In the genomic region with DNA sequence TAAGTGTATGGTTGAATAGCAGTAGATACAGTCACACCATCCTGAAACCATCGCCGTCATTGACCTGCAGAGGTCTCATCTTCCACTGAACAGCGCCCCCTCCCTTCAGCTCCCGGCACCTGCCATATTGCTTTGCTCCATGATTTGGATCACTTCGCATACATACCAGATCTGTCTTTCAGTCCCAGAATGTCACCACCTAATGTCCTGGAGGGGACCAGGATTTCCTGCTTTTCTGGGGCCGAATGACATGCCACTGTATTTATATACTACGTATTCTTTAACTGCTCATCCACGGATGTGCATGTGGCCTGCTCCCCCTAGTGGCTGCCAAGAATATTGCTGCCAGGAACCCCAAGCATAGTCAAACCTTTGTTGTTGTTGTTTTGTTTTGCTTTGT, we compare ENCODE assay signal across 8 mouse cellular contexts. TPM values are rescaled to one million over a fixed set of nuclear protein-coding genes. Genes with fewer than 3 reads are reported as not detected.
DNase-seq lines count a peak whose midpoint lies in the region; ATAC-seq and TF ChIP-seq lines count a peak whose summit lies in the region.

No protein-coding gene starts in this region.

- no peak; the same call in 1 of the 2 replicates for TF ChIP-seq CTCF in hindbrain, postnatal 0 days (IDR thresholded peaks at IDR 0.05; ENCODE audit: low read depth)

- 0 out of 2 replicates have a peak overlapping the region, but pooled peaks have one; percentile 3 for H3K9ac ChIP-seq in hindbrain, postnatal 0 days (replicated peaks; ENCODE audit: low read length)

- no peaks in the 10 kb centered on the region for H3K4me1 ChIP-seq in hindbrain, postnatal 0 days (ENCODE audit: insufficient read depth, low read length)

- no peaks in the 10 kb centered on the region for H3K36me3 ChIP-seq in hindbrain, postnatal 0 days (ENCODE audit: insufficient read depth, low read length)

- no peaks in the 10 kb centered on the region for H3K27me3 ChIP-seq in hindbrain, postnatal 0 days (ENCODE audit: insufficient read depth, low read length)

- H3K27ac ChIP-seq in hindbrain, postnatal 0 days, result no peak overlapping the region

- WGBS in hindbrain, postnatal 0 days, result 5% methylated on average over 8 of the region's 8 CpGs

- peak overlapping the region; percentile 18 for H3K4me3 ChIP-seq in hindbrain, postnatal 0 days (ENCODE audit: low read length)

- ATAC-seq in hindbrain, postnatal 0 days, result peak; percentile 81

- H3K4me2 ChIP-seq in hindbrain, postnatal 0 days (ENCODE audit: low read depth, low read length), result peak overlapping the region; percentile 44

- DNase-seq in R1 (ENCODE audit: low read depth, low spot score), result peak; percentile 73
- DNase-seq in cerebellum, postnatal 25 days, result peak; percentile 83 to 90
- peak; percentile 65 to 67 for DNase-seq in frontal cortex, postnatal 25 days (ENCODE audit: low spot score in 2 of 2)
- peak; percentile 84 for DNase-seq in hindbrain, postnatal 0 days (ENCODE audit: low spot score)
- DNase-seq in left cerebral cortex, adult 18-20 months (ENCODE audit: low spot score in 2 of 2), result peak; percentile 61 to 75
- peak; percentile 62 to 82 for DNase-seq in lung, postnatal 4 days
- DNase-seq in right cerebral cortex, adult 18-20 months, result peak; percentile 56
- peak; percentile 62 to 64 for DNase-seq in urinary bladder, postnatal 36 days (ENCODE audit: low spot score in 2 of 2)

- H3K9me3 ChIP-seq in hindbrain, postnatal 0 days (ENCODE audit: low read length), result no peaks in the 10 kb centered on the region

RNA-seq across cellular contexts. Expression of a gene that starts 3.1 kb away (rescaled TPM):
- total RNA-seq in hindbrain, postnatal 0 days (2014; rRNA removed), result not detected in 2 replicates
- polyA plus RNA-seq in hindbrain, postnatal 0 days (2015; fragmentation: Nextera tagmentation; extraction: Ambion mirVana), result 0.19 and 0.24 TPM in 2 replicates
- under 1 TPM; 0.28 to 0.37 TPM for total RNA-seq in left cerebral cortex, adult 18-20 months (2021)

RNA-seq across cellular contexts. Expression of a gene that starts 13.3 kb away (rescaled TPM):
- 31.7 and 33.1 TPM in 2 replicates for total RNA-seq in hindbrain, postnatal 0 days (2014; rRNA removed)
- polyA plus RNA-seq in hindbrain, postnatal 0 days (2015; fragmentation: Nextera tagmentation; extraction: Ambion mirVana), result 15.7 and 17.5 TPM in 2 replicates
- 10 to 100 TPM; 25.9 TPM for total RNA-seq in left cerebral cortex, adult 18-20 months (2021)
